In genomic region chr2:58041867-58042266, GRCm38 (mm10) we compare ENCODE assay signal across 14 mouse cellular contexts. TPM values are rescaled to one million over a fixed set of nuclear protein-coding genes. Genes with fewer than 3 reads are reported as not detected.
DNase-seq lines count a peak whose midpoint lies in the region; ATAC-seq lines count a peak whose summit lies in the region.
"Had no signal": no experiment of that assay in that cellular context is flagged by ENCODE, and none has a peak within 500 bp of the region (broad histone marks: within the 10 kb centered on the region; RNA-seq: fewer than 3 reads in every experiment).

No protein-coding gene starts in this region.

- H3K9me3 ChIP-seq in kidney, embryonic 15.5 days (replicated peaks): no peaks in the 10 kb centered on the region
- H3K9me3 ChIP-seq: hindbrain, embryonic 12.5 days; neural tube, embryonic 12.5 days had no signal

- 52% methylated on average over 7 of the region's 7 CpGs for WGBS in kidney, embryonic 15.5 days

- H3K9ac ChIP-seq in kidney, embryonic 15.5 days: no peak overlapping the region
- H3K9ac ChIP-seq: hindbrain, embryonic 12.5 days; neural tube, embryonic 12.5 days had no signal

- peak; percentile 40; the same call in 1 of the 2 replicates for ATAC-seq in monocyte, adult 5-6 weeks (replicated peaks; ENCODE audit: insufficient number of reproducible peaks, low FRiP score, low TSS enrichment, poor library complexity, severe bottlenecking)
- no peak for ATAC-seq in kidney, embryonic 15.5 days (replicated peaks; ENCODE audit: low FRiP score)

- no peaks in the 10 kb centered on the region for H3K4me1 ChIP-seq in kidney, embryonic 15.5 days
- H3K4me1 ChIP-seq: hindbrain, embryonic 12.5 days; neural tube, embryonic 12.5 days had no signal

- no peaks in the 10 kb centered on the region for H3K36me3 ChIP-seq in kidney, embryonic 15.5 days
- H3K36me3 ChIP-seq: hindbrain, embryonic 12.5 days; neural tube, embryonic 12.5 days had no signal

- no peaks in the 10 kb centered on the region for H3K27me3 ChIP-seq in kidney, embryonic 15.5 days
- H3K27me3 ChIP-seq: hindbrain, embryonic 12.5 days; neural tube, embryonic 12.5 days had no signal

- H3K4me3 ChIP-seq in kidney, embryonic 15.5 days (replicated peaks): no peak overlapping the region
- H3K4me3 ChIP-seq: hindbrain, embryonic 12.5 days; neural tube, embryonic 12.5 days had no signal

- DNase-seq in kidney, postnatal 4 days: peak; percentile 42 to 50
- DNase-seq in kidney, postnatal 25 days: no peak
- DNase-seq in frontal cortex, postnatal 14 days (ENCODE audit: low spot score in 2 of 2): peak; percentile 7 to 14
- peak; percentile 45 to 74 for DNase-seq in layer of hippocampus, adult 18-20 months (ENCODE audit: low spot score in 2 of 2)
- DNase-seq in lung, postnatal 4 days: no peak
- no peak for DNase-seq in lung, adult 18-20 months
- DNase-seq: cerebellum, postnatal 14 days; lung, postnatal 36 days had no signal

- H3K4me2 ChIP-seq in kidney, embryonic 15.5 days: no peak overlapping the region
- H3K4me2 ChIP-seq: hindbrain, embryonic 12.5 days; neural tube, embryonic 12.5 days had no signal

- H3K27ac ChIP-seq in kidney, embryonic 15.5 days: no peak overlapping the region
- H3K27ac ChIP-seq: hindbrain, embryonic 12.5 days; neural tube, embryonic 12.5 days had no signal

RNA-seq across cellular contexts. Expression of gene Ermn, which starts 10.8 kb away (rescaled TPM):
- total RNA-seq in layer of hippocampus, adult 18-20 months (2021): 10 to 100 TPM; 32.4 to 37.4 TPM
- total RNA-seq in monocyte, adult 5-6 weeks (2017): not detected in 3 replicates
- not detected in 2 replicates for polyA plus RNA-seq in kidney, embryonic 15.5 days (2015; fragmentation: Nextera tagmentation; extraction: Ambion mirVana)
- total RNA-seq: adrenal gland, adult 18-20 months; ES-E14 had no signal

RNA-seq across cellular contexts. Expression of gene Galnt5, which starts 44.2 kb away (rescaled TPM):
- total RNA-seq in layer of hippocampus, adult 18-20 months (2021): under 1 TPM in 1 of 2 experiments, not detected in 1; 0.12 TPM
- not detected in 3 replicates for total RNA-seq in monocyte, adult 5-6 weeks (2017)
- 1.1 and 2.0 TPM in 2 replicates for polyA plus RNA-seq in kidney, embryonic 15.5 days (2015; fragmentation: Nextera tagmentation; extraction: Ambion mirVana)
- total RNA-seq: ES-E14 had no signal

Comparison
In these comparisons a context has a peak if more than half of its experiments do, and no peak if none do; other contexts are left out.
1. DNase-seq: peak in kidney, postnatal 4 days (2 of 2), frontal cortex, postnatal 14 days (2 of 2) and layer of hippocampus, adult 18-20 months (2 of 2); none in kidney, postnatal 25 days (0 of 2), lung, postnatal 4 days (0 of 2) and lung, adult 18-20 months (0 of 2).
2. RNA of gene Ermn, which starts 10.8 kb away (total RNA-seq): 32.4 to 37.4 TPM in layer of hippocampus, adult 18-20 months; not detected in monocyte, adult 5-6 weeks; every median in the first group is over 10 times any median in the second.